Mouse (Mus musculus) lung, embryonic 16.5 days (tissue): ENCODE measurements around the gene 2810006K23Rik. TPM values are rescaled to one million over a fixed set of nuclear protein-coding genes. Genes with fewer than 3 reads are reported as not detected.
A peak's percentile ranks its signal among the peaks of the same experiment; 100 is the strongest.
"Not testable (repeated sequence)": the region's sequence is repeated elsewhere in the genome, so short reads cannot be mapped to it uniquely, and the experiment has no call there.

Experiments
- ATAC-seq: fragments of 200-750 bp; cut with Nextera tagmentation; 2 replicates; pipeline ENCODE4 v1.8.0; 2017; ENCODE audit warnings: low read depth, mild to moderate bottlenecking, moderate library complexity
- H3K27ac ChIP-seq: fragments of 300-500 bp; sonication (generic); 2 replicates; pipeline ENCODE4 v1.5.1; 2014; ENCODE audit warnings: mild to moderate bottlenecking, control low read depth, low read length
- H3K27me3 ChIP-seq: fragments of 300-500 bp; sonication (generic); 2 replicates; pipeline ENCODE4 v1.6.1; 2014; ENCODE audit warnings: low read depth, low read length, mixed read lengths; ENCODE audit not compliant: control insufficient read depth, insufficient read depth
- H3K36me3 ChIP-seq: fragments of 300-500 bp; sonication (generic); 2 replicates; pipeline ENCODE4 v1.6.1; 2014; ENCODE audit warnings: low read length; ENCODE audit not compliant: control insufficient read depth, insufficient read depth
- H3K4me1 ChIP-seq: fragments of 300-500 bp; sonication (generic); replicated peaks from 2 replicates; pipeline ENCODE4 v1.6.1; 2014; ENCODE audit warnings: low read length, mixed read lengths; ENCODE audit not compliant: control insufficient read depth, insufficient read depth
- H3K4me2 ChIP-seq: fragments of 300-500 bp; sonication (generic); 2 replicates; pipeline ENCODE4 v1.6.1; 2014; ENCODE audit warnings: low read depth, low read length, control low read depth
- H3K4me3 ChIP-seq: fragments of 300-500 bp; sonication (generic); 2 replicates; pipeline ENCODE4 v1.5.1; 2014; ENCODE audit warnings: mild to moderate bottlenecking, low read length, control low read depth
- H3K9ac ChIP-seq: fragments of 300-500 bp; sonication (generic); 2 replicates; pipeline ENCODE4 v1.6.1; 2014; ENCODE audit warnings: low read length, control low read depth
- H3K9me3 ChIP-seq: fragments of 300-500 bp; sonication (generic); 2 replicates; pipeline ENCODE4 v1.6.1; 2016; ENCODE audit warnings: low read length; ENCODE audit not compliant: control insufficient read depth
- WGBS: fragments of 180-500 bp; shearing (Covaris S2); extraction: QIAGEN DNeasy Blood & Tissue Kit; methylation state at CpG from one replicate; pipeline ENCODE4 v1.1.7; 2014; 5-methylcytosine and 5-hydroxymethylcytosine counted together
- polyA plus RNA-seq: library from polyadenylated mRNA; unstranded; fragments of >200 nt; fragmentation: Nextera tagmentation; extraction: Ambion mirVana; gene quantifications from 2 replicates; pipeline ENCODE4 v1.2.1, GENCODE M21; 2015

The 2810006K23Rik gene
- polyA plus RNA-seq = 18.1 and 19.7 TPM in 2 replicates

GRCm38 (mm10) chr5:124327510-124328364 is at the start of gene 2810006K23Rik, which contains the start of gene Mphosph9:
TSS of gene 2810006K23Rik (plus strand) at chr5:124328089.
TSS of gene Mphosph9 (minus strand) at chr5:124327972.
- Histone ChIP-seq H3K4me3 (peak within 1 kb of the TSS; percentile 76), H3K27ac (peak within 1 kb of the TSS; percentile 93), H3K36me3 (peaks cover 5% of the 10 kb centered on the region; the same call in 1 of the 2 replicates), H3K9ac (peak within 1 kb of the TSS; percentile 73), H3K4me2 (peak within 1 kb of the TSS; percentile 84), H3K4me1 (peaks cover 10% of the 10 kb centered on the region), H3K9me3 (no peaks in the 10 kb centered on the region), H3K27me3 (no peaks in the 10 kb centered on the region)
- ATAC-seq = peak; percentile 97
- WGBS = under 1% methylated on average over 72 of the region's 72 CpGs

DNA sequence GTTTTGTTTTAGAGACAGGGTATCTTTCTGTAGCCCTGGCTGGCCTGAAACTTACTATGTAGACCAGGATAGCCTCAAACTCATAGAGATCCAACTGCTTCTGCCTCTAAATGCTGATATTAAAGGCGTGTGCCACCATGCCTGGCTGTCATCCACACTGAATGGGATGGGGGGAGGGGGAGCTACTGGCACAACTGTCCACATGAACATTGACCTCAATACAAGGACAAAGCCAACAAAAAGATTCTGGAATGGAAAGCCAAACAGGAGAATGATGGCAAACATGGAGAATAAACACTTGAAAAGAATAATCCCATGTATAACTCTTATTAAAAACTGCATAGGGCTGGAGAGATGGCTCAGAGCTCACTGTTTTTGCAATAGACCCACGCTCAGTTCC is 45.0 kb upstream of the 2810006K23Rik start:
- H3K4me2 ChIP-seq = no peak overlapping the region
- WGBS = 80% methylated on average over 2 of the region's 2 CpGs
- peaks cover 13% of the 10 kb centered on the region for H3K36me3 ChIP-seq
- no peak overlapping the region for H3K27ac ChIP-seq
- H3K9ac ChIP-seq = no peak overlapping the region
- no peak overlapping the region for H3K4me3 ChIP-seq
- ATAC-seq = no peak
- H3K4me1 ChIP-seq = no peaks in the 10 kb centered on the region
- H3K9me3 ChIP-seq = peaks cover under 1% of the 10 kb centered on the region; the same call in 1 of the 2 replicates
- no peaks in the 10 kb centered on the region for H3K27me3 ChIP-seq

DNA sequence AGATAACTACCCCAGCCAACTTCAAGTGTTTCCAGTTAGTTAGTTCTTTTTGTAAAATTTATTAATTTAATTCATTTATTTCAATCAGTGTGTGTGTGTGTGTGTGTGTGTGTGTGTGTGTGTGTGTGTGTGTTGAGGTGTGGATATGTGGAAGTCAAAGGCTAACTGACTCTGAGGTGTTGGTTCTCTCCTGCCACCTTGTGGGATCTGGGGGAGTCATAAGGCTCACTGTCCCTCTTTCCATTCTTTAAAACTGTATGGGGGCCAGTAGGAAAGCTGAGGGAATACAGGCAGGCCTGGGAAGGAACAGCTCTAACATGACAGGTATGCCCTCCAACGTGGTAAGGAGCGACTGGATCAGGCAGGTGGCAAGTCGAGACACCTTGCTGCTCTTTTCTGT is 43.6 kb upstream of the 2810006K23Rik start:
- Histone ChIP-seq H3K4me1 (no peaks in the 10 kb centered on the region), H3K36me3 (peaks cover 22% of the 10 kb centered on the region), H3K4me2 (no peak overlapping the region), H3K27me3 (no peaks in the 10 kb centered on the region), H3K4me3 (no peak overlapping the region), H3K27ac (no peak overlapping the region), H3K9ac (no peak overlapping the region), H3K9me3 (peaks cover 2% of the 10 kb centered on the region; the same call in 1 of the 2 replicates)
- ATAC-seq = no peak
- 62% methylated on average over 3 of the region's 3 CpGs for WGBS

GRCm38 (mm10) chr5:124287616-124288247 is 40.2 kb upstream of the 2810006K23Rik start:
- Histone ChIP-seq H3K4me1 (no peaks in the 10 kb centered on the region), H3K27ac (no peak overlapping the region), H3K4me3 (no peak overlapping the region), H3K4me2 (no peak overlapping the region), H3K9ac (no peak overlapping the region), H3K9me3 (peaks cover 2% of the 10 kb centered on the region; the same call in 1 of the 2 replicates), H3K36me3 (peaks cover 35% of the 10 kb centered on the region), H3K27me3 (no peaks in the 10 kb centered on the region)
- ATAC-seq = no peak
- 93% methylated on average over 6 of the region's 6 CpGs for WGBS

GRCm38 (mm10) chr5:124290216-124290615 is 37.7 kb upstream of the 2810006K23Rik start:
- WGBS = 84% methylated on average over 4 of the region's 4 CpGs
- peaks cover 35% of the 10 kb centered on the region for H3K36me3 ChIP-seq
- no peak overlapping the region for H3K4me3 ChIP-seq
- peaks cover 2% of the 10 kb centered on the region; the same call in 1 of the 2 replicates for H3K9me3 ChIP-seq
- no peak overlapping the region for H3K9ac ChIP-seq
- no peak for ATAC-seq
- no peak overlapping the region for H3K4me2 ChIP-seq
- H3K27me3 ChIP-seq = no peaks in the 10 kb centered on the region
- no peak overlapping the region for H3K27ac ChIP-seq
- no peaks in the 10 kb centered on the region for H3K4me1 ChIP-seq

DNA sequence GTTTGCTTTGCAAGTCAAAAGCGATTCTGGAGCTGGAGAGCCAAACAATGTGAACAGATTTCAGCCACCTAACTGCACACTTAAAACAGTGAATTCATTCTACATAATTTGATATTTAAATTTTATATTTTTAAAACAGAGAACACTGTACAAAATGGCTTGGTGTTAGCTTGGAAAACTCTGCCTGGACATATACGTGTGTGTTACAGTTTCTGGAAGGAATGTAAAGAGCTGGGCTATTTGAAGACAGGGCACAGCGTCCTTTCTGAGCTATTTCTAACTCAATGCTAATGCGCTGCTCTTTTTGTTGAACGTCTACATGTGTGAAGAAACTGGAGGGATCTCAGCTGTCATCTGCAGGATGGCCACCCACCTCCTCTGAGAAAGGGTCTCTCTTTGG is 33.9 kb upstream of the 2810006K23Rik start:
- Histone ChIP-seq H3K9me3 (no peaks in the 10 kb centered on the region), H3K4me2 (no peak overlapping the region), H3K4me3 (no peak overlapping the region), H3K9ac (no peak overlapping the region), H3K36me3 (peaks cover 42% of the 10 kb centered on the region), H3K27me3 (no peaks in the 10 kb centered on the region), H3K4me1 (no peaks in the 10 kb centered on the region), H3K27ac (no peak overlapping the region)
- 92% methylated on average over 5 of the region's 5 CpGs for WGBS
- ATAC-seq = no peak

DNA sequence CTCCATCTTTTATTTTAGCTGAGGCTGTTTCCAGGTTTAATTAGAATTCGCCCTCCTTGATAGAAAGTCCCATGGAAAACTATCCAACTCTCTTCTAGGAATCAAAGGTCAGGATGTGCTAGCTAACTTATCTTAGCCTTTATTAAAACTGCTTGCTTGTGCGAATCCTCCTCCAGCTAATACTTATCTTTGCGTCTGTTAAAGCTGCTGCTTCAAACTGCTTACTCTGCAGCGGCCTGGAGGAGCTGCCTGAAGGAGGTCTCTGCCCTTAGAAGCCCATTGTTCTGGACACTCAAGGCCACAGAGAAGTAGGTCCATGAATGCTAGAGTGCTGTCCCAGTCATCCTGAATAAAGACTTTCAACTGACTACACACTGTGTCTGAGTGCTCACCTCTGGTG is 31.4 kb upstream of the 2810006K23Rik start:
- peaks cover 26% of the 10 kb centered on the region for H3K36me3 ChIP-seq
- no peaks in the 10 kb centered on the region for H3K9me3 ChIP-seq
- H3K27ac ChIP-seq = no peak overlapping the region
- H3K27me3 ChIP-seq = no peaks in the 10 kb centered on the region
- no peak overlapping the region for H3K4me3 ChIP-seq
- WGBS = 90% methylated on average over 4 of the region's 4 CpGs
- no peak overlapping the region for H3K9ac ChIP-seq
- no peak for ATAC-seq
- no peak overlapping the region for H3K4me2 ChIP-seq
- no peaks in the 10 kb centered on the region for H3K4me1 ChIP-seq

DNA sequence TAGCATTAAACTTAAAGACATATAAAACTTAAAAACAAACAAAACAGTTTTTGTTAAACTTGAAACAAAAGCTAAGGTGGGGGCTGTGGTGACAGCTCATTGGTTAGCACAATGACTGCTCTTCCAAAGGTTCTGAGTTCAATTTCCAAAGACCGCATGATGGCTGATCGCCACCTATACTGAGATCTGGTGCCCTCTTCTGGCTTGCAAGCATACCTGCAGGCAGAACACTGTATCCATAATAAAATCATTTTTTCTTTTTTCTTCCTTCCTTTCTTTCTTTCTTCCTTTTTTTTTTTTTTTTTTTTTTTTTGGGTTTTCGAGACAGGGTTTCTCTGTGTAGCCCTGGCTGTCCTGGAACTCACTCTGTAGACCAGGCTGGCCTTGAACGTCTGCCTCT is 28.6 kb upstream of the 2810006K23Rik start:
- not testable (repeated sequence) for H3K27me3 ChIP-seq, H3K9me3 ChIP-seq, H3K4me2 ChIP-seq, H3K9ac ChIP-seq, H3K27ac ChIP-seq, H3K4me1 ChIP-seq, H3K4me3 ChIP-seq, ATAC-seq
- 47% methylated on average over 3 of the region's 4 CpGs for WGBS
- H3K36me3 ChIP-seq = peaks cover 26% of the 10 kb centered on the region

DNA sequence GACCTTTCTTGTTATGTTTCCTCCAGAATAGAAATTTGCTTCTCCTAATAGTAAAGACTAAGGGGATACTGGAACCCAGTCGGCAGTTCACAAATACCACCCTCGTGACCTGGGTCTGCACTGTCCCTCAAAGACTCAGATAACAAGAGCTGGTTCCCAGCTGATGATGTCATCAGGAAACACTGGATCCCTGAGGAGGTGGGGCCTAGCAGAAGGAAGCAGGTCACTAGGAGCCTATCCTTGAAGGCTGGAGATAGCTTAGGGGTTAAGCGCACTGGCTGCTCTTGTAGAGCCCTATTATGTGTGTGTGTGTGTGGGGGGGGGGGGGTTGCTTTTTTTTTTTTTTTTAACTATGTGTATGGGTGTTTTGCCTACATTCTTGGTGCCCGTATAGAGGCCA is 27.8 kb upstream of the 2810006K23Rik start:
- H3K27me3 ChIP-seq = no peaks in the 10 kb centered on the region
- 56% methylated on average over 4 of the region's 4 CpGs for WGBS
- H3K4me1 ChIP-seq = no peaks in the 10 kb centered on the region
- H3K9ac ChIP-seq = no peak overlapping the region
- H3K4me2 ChIP-seq = no peak overlapping the region
- no peak for ATAC-seq
- H3K27ac ChIP-seq = no peak overlapping the region
- no peak overlapping the region for H3K4me3 ChIP-seq
- peaks cover 26% of the 10 kb centered on the region for H3K36me3 ChIP-seq
- H3K9me3 ChIP-seq = no peaks in the 10 kb centered on the region
